Mouse (Mus musculus): ENCODE measurements around the gene Sort1.

DNA sequence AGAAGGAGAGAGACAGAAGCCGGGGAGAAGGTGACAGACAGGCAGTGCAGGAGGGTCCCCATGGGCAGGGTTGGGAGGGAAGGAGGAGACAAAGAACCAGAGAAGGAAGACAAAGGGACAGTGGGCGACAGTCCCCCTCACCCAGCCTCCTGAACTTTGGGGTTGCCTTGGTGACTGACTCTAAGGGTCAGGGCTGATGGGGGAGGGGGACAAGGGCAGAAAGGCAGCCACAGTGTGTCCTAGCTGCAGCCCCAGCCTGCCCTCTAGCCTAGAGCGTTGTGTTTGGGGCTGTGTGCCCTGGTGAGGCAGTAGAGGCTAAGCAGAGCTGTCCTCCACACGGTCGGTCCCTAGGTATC is 126.5 kb downstream of the Sort1 start:
- no peak for TF ChIP-seq CTCF (IDR thresholded peaks at IDR 0.05; ENCODE audit: extremely low read depth, insufficient read depth, low read length)
- TF ChIP-seq POLR2A (IDR thresholded peaks at IDR 0.05; ENCODE audit: extremely low read depth, insufficient read depth, low read length): no peak

Data from cortical plate, adult 2 months (tissue).